Mouse (Mus musculus) spleen, adult 2 months (tissue): ENCODE results near the gene Rmnd5b. TPM values are rescaled to one million over a fixed set of nuclear protein-coding genes. Genes with fewer than 3 reads are reported as not detected.

ENCODE experiments used
- DNase-seq, 2 experiments: peaks; one replicate each; pipeline versions ENCODE4 v3.0.0 to v3.0.0-alpha.2; 2012 to 2021; ENCODE audit warnings: low spot score in 2 of 2, low read depth in 1 of 2
- H3K27ac ChIP-seq: fragments of 200-500 bp; 2 replicates; pipeline ENCODE4 v1.5.1; 2012; ENCODE audit warnings: low read length, inconsistent platforms; ENCODE audit not compliant: insufficient read depth
- H3K27me3 ChIP-seq: fragments of 200-500 bp; 2 replicates; pipeline ENCODE4 v1.6.1; 2012; ENCODE audit warnings: mild to moderate bottlenecking, moderate library complexity, low read length, inconsistent platforms; ENCODE audit not compliant: control insufficient read depth, insufficient read depth
- H3K36me3 ChIP-seq: fragments of 200-500 bp; 2 replicates; pipeline ENCODE4 v1.6.1; 2012; ENCODE audit warnings: mild to moderate bottlenecking, low read length, inconsistent platforms; ENCODE audit not compliant: control insufficient read depth, insufficient read depth
- H3K4me1 ChIP-seq: fragments of 200-500 bp; 2 replicates; pipeline ENCODE4 v1.6.1; 2011; ENCODE audit warnings: inconsistent platforms; ENCODE audit not compliant: control insufficient read depth, insufficient read depth, insufficient read length
- H3K4me3 ChIP-seq: fragments of 200-500 bp; 2 replicates; pipeline ENCODE4 v1.5.1; 2011; ENCODE audit warnings: mild to moderate bottlenecking, inconsistent platforms; ENCODE audit not compliant: insufficient read depth, insufficient read length; ENCODE audit errors: extremely low read depth
- CTCF ChIP-seq: fragments of 200-500 bp; IDR thresholded peaks from 2 replicates; pipeline ENCODE4 v1.5.1; 2011; ENCODE audit warnings: mild to moderate bottlenecking, inconsistent platforms; ENCODE audit not compliant: insufficient read depth, insufficient read length, insufficient replicate concordance; ENCODE audit errors: extremely low read depth
- POLR2A ChIP-seq: fragments of 200-500 bp; IDR thresholded peaks from 2 replicates; pipeline ENCODE4 v1.6.1; 2011; ENCODE audit warnings: low read depth, low read length, inconsistent platforms
- WGBS: fragments of 180-500 bp; shearing (Covaris S2); methylation state at CpG from one replicate; pipeline ENCODE4 v1.1.7; 2018; 5-methylcytosine and 5-hydroxymethylcytosine counted together
- polyA plus RNA-seq: library from polyadenylated mRNA; depleted of rRNA; stranded (reverse); fragments of >200 nt; gene quantifications from 2 replicates; pipeline ENCODE4 v1.2.3, GENCODE M21; 2012

Gene Rmnd5b
- polyA plus RNA-seq, 1 experiment: 71.2 TPM

GRCm38 (mm10) chr11:51658291-51658690, 22.6 kb upstream of the Rmnd5b start:
- Histone ChIP-seq H3K4me3 (no peak overlapping the region), H3K4me1 (no peaks in the 10 kb centered on the region), H3K27me3 (no peaks in the 10 kb centered on the region), H3K27ac (no peak overlapping the region), H3K36me3 (no peaks in the 10 kb centered on the region)
- WGBS: 31% methylated on average over 7 of the region's 7 CpGs
- no peak for DNase-seq
- no peak for TF ChIP-seq POLR2A
- TF ChIP-seq CTCF: no peak

DNA sequence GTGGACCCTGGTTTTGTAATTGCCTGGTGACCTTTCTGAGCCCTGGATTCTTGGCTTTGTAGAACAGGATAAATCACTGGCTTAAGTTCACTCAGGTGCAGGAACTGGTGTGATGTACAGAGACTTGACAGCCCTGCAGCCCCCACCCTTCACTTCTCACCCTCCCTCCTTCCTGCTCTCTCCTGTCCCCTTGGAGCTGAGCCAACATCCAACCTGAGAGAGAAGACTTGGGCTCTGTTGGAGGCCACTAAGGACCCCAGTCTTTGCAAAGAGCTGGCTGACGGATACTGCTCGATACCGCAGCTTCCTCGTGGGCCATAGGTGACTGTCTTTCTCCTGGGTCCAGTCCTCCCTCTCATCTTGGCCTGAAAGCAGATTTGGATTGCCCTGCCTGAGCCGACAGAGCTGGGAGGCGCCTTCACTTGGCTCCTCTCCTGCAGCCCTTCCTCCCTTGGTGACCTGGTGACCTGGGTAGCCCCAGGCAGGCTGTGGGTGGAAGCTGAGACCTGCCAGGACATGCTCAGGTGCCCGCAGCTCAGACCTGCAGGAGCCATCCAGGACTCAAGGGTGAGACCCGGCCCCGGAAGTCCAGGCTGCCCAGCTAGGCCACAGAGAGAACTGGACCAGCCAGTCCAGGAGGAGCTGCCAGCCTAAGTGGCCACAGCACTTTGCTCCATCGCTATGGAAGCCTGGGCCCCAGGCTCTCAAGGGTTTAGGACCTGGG, 21.3 kb upstream of the Rmnd5b start:
- 90% methylated on average over 10 of the region's 10 CpGs for WGBS
- Histone ChIP-seq H3K27me3 (no peaks in the 10 kb centered on the region), H3K4me3 (no peak overlapping the region), H3K4me1 (no peaks in the 10 kb centered on the region), H3K36me3 (no peaks in the 10 kb centered on the region), H3K27ac (no peak overlapping the region)
- TF ChIP-seq POLR2A (no peak), CTCF (no peak)
- no peak for DNase-seq

- H3K27me3 ChIP-seq: no peaks in the 10 kb centered on the region
- WGBS: 96% methylated on average over 3 of the region's 3 CpGs
- TF ChIP-seq CTCF (no peak), POLR2A (no peak)
- no peak overlapping the region for H3K4me3 ChIP-seq
- peaks cover 2% of the 10 kb centered on the region for H3K4me1 ChIP-seq
- no peak overlapping the region for H3K27ac ChIP-seq
- DNase-seq: no peak
- no peaks in the 10 kb centered on the region for H3K36me3 ChIP-seq
Observed at GRCm38 (mm10) chr11:51654891-51655290, 19.2 kb upstream of the Rmnd5b start.

- Histone ChIP-seq H3K36me3 (no peaks in the 10 kb centered on the region), H3K27me3 (no peaks in the 10 kb centered on the region), H3K4me1 (peaks cover 8% of the 10 kb centered on the region), H3K27ac (no peak overlapping the region), H3K4me3 (no peak overlapping the region)
- WGBS: 87% methylated on average over 6 of the region's 6 CpGs
- DNase-seq: no peak
- TF ChIP-seq CTCF (no peak), POLR2A (no peak)
Observed at GRCm38 (mm10) chr11:51653736-51654135, 18.0 kb upstream of the Rmnd5b start.

DNA sequence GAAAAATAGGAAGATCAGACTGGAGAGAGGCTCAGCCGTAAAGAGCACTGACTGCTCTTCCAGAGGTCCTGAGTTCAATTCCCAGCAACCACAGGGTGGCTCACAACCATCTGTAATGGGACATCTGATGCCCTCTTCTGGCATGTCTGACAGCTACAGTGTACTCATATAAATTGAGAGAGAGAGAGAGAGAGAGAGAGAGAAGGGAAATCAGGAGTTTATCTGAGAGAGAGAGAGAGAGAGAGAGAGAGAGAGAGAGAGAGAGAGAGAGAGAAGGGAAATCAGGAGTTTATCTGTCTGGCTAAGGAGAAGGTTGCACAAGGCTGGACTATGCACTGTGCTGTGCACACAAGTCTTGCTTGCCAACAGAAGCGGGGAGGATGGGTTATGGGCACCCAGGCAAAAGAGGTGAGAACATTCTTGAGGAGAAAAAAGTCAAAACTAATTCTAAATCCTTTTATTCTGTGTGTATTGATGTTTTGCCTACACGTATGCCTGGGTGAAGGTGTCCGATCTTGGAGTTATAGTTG, 17.3 kb upstream of the Rmnd5b start:
- Histone ChIP-seq H3K27ac (no peak overlapping the region), H3K36me3 (no peaks in the 10 kb centered on the region), H3K4me1 (peaks cover 12% of the 10 kb centered on the region), H3K27me3 (no peaks in the 10 kb centered on the region), H3K4me3 (no peak overlapping the region)
- no peak for DNase-seq
- TF ChIP-seq CTCF (no peak), POLR2A (no peak)
- 89% methylated on average over 4 of the region's 4 CpGs for WGBS

DNA sequence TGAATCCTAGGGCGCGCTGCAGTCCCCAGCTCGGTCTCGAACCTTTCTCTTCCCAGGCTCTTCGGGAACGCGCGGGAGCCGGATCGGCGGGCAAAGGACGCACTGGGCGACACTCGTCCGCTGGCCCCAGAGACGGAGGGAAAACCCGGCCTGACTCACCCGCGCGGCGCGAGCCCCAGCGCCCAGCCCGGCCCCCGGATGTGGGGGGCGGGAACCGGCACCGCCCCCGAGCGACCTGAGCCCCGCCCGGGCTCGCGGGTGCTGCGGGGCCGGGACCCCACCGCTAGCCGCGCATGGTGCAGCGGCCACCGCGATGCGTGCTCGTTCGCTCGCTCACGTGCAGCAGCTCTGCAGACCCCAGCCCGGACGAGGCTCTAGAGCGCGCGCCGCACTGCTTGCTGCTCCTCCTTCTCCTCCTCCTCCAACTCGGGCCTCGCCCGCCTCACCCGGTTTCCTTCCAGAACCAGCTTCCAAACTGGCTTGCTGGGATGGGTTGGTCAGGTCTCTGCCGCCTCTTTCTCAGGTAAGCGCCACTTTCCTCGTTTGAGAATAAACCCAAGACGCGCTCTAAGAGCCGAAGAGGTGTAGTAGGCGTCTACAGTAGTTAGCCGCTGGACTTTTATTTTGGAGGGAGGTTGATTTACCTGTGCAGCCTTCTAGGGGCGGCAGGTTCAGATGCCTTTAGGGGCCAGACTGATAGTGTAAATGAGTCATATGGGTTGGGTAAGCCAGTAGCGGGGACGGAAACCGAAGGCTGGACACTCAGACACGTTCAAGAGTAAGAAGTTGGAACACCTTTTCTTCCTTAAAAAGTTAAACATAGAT, 15.2 kb upstream of the Rmnd5b start, which contains the start of the genes N4bp3 and D930048N14Rik:
Gene N4bp3, minus strand, starts transcription at position 152 of the 825 bp plus-strand sequence.
Gene D930048N14Rik, plus strand, starts transcription at position 264 of the 825 bp plus-strand sequence.
- H3K4me1 ChIP-seq: peaks cover 25% of the 10 kb centered on the region

GRCm38 (mm10) chr11:51650261-51650660, 14.6 kb upstream of the Rmnd5b start:
- TF ChIP-seq POLR2A: no peak
- TF ChIP-seq CTCF: no peak
- peak overlapping the region; percentile 85 for H3K4me3 ChIP-seq
- H3K27ac ChIP-seq: peak overlapping the region; percentile 56
- H3K36me3 ChIP-seq: peaks cover 1% of the 10 kb centered on the region
- no peaks in the 10 kb centered on the region for H3K27me3 ChIP-seq
- H3K4me1 ChIP-seq: peaks cover 30% of the 10 kb centered on the region
- peak in 1 of 2 experiments; percentile 34 for DNase-seq
- under 1% methylated on average over 29 of the region's 30 CpGs for WGBS

More for the DNA sequence above, 15.2 kb upstream of the Rmnd5b start, which contains the start of the genes N4bp3 and D930048N14Rik:
- Histone ChIP-seq H3K36me3 (no peaks in the 10 kb centered on the region), H3K27me3 (no peaks in the 10 kb centered on the region), H3K27ac (peak within 1 kb of the TSS; percentile 56), H3K4me3 (peak within 1 kb of the TSS; percentile 85)
- peak in 1 of 2 experiments; percentile 78 for DNase-seq
- TF ChIP-seq CTCF: no peak
- TF ChIP-seq POLR2A: no peak
- WGBS: 2% methylated on average over 58 of the region's 70 CpGs
